In the genomic region with DNA sequence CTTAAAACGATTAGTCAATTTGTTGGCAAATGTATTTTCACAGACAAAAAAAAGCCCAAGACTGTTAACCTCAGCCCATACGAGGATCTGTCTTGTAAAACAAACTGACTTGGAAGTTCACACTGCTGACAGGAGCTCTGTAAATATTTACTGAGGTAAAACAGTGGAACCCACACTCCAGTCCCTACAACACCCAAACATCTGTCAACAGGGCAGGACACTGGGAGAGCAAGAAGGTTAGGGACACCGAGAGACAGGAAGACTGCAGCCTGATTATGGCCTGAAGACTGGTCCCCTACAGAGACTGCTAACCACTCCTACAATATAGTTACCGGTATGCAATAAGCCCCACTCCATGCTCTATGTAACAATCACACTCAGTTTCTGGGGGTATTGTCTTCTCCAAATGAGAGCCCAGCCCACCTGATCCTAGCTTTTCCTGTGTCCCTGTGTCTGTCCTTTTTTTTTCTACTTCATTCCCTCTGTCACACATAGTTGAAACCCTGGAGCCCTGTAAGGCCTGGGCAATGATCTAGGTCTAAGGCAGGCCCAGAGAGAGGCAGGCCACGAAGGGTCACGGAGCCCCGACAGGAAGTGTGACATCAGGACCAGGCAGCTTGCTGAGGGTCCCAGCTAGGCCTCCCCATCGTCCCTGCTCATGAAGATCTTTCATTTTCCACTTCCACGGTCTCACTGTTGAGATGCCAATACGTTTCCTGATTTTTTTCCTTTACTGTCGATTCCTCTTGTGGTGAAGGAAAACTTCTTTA, we compare ENCODE assay signal across 10 mouse cellular contexts. TPM values are rescaled to one million over a fixed set of nuclear protein-coding genes. Genes with fewer than 3 reads are reported as not detected.
DNase-seq lines count a peak whose midpoint lies in the region; ATAC-seq and TF ChIP-seq lines count a peak whose summit lies in the region.
"Had no signal": no experiment of that assay in that cellular context is flagged by ENCODE, and none has a peak within 500 bp of the region (broad histone marks: within the 10 kb centered on the region; RNA-seq: fewer than 3 reads in every experiment).

No protein-coding gene starts in this region.

- no peaks in the 10 kb centered on the region for H3K27me3 ChIP-seq in hindbrain, embryonic 16.5 days (replicated peaks; ENCODE audit: control insufficient read depth, insufficient read depth, low read length)
- no peaks in the 10 kb centered on the region for H3K27me3 ChIP-seq in hindbrain, embryonic 14.5 days (ENCODE audit: control insufficient read depth, insufficient read depth, low read length)
- H3K27me3 ChIP-seq in neural tube, embryonic 11.5 days (ENCODE audit: control insufficient read depth, insufficient read depth, low read length), result no peaks in the 10 kb centered on the region
- no peaks in the 10 kb centered on the region for H3K27me3 ChIP-seq in neural tube, embryonic 15.5 days (replicated peaks)
- H3K27me3 ChIP-seq in limb, embryonic 10.5 days (ENCODE audit: low read depth, poor library complexity, severe bottlenecking), result no peaks in the 10 kb centered on the region
- H3K27me3 ChIP-seq in stomach, postnatal 0 days (ENCODE audit: control insufficient read depth, insufficient read depth, low read length), result no peaks in the 10 kb centered on the region

- H3K4me1 ChIP-seq in hindbrain, embryonic 16.5 days (ENCODE audit: control insufficient read depth, insufficient read depth, low read depth, low read length), result no peaks in the 10 kb centered on the region
- no peaks in the 10 kb centered on the region for H3K4me1 ChIP-seq in hindbrain, embryonic 14.5 days (replicated peaks; ENCODE audit: control insufficient read depth, insufficient read depth, low read length)
- no peaks in the 10 kb centered on the region for H3K4me1 ChIP-seq in neural tube, embryonic 11.5 days (ENCODE audit: control insufficient read depth, insufficient read depth, low read length)
- H3K4me1 ChIP-seq in neural tube, embryonic 15.5 days, result 0 out of 2 replicates have a peak, but pooled peaks cover 4% of the 10 kb centered on the region
- peaks cover 18% of the 10 kb centered on the region for H3K4me1 ChIP-seq in limb, embryonic 10.5 days
- peaks cover 9% of the 10 kb centered on the region for H3K4me1 ChIP-seq in stomach, postnatal 0 days (replicated peaks; ENCODE audit: control insufficient read depth, insufficient read depth)

- H3K4me2 ChIP-seq in hindbrain, embryonic 16.5 days (ENCODE audit: low read length), result no peak overlapping the region
- no peak overlapping the region for H3K4me2 ChIP-seq in hindbrain, embryonic 14.5 days (replicated peaks)
- H3K4me2 ChIP-seq in neural tube, embryonic 11.5 days (ENCODE audit: low read depth), result no peak overlapping the region
- H3K4me2 ChIP-seq in neural tube, embryonic 15.5 days, result no peak overlapping the region
- H3K4me2 ChIP-seq in stomach, postnatal 0 days (replicated peaks; ENCODE audit: low read depth), result 0 out of 2 replicates have a peak overlapping the region, but pooled peaks have one; percentile 11
- H3K4me2 ChIP-seq: midbrain, embryonic 11.5 days had no signal

- ATAC-seq in hindbrain, embryonic 16.5 days, result no peak
- ATAC-seq in hindbrain, embryonic 14.5 days (ENCODE audit: low FRiP score), result no peak
- no peak for ATAC-seq in neural tube, embryonic 11.5 days (ENCODE audit: insufficient read depth, low FRiP score, low TSS enrichment)
- ATAC-seq in neural tube, embryonic 15.5 days (ENCODE audit: low FRiP score), result no peak
- ATAC-seq in stomach, postnatal 0 days (ENCODE audit: low FRiP score, low TSS enrichment), result no peak
- ATAC-seq in megakaryocyte, adult 5-6 weeks (ENCODE audit: poor library complexity, severe bottlenecking), result no peak

- H3K36me3 ChIP-seq in hindbrain, embryonic 16.5 days (ENCODE audit: control insufficient read depth, insufficient read depth, low read length), result no peaks in the 10 kb centered on the region
- no peaks in the 10 kb centered on the region for H3K36me3 ChIP-seq in hindbrain, embryonic 14.5 days (replicated peaks; ENCODE audit: control insufficient read depth, insufficient read depth)
- H3K36me3 ChIP-seq in neural tube, embryonic 11.5 days (ENCODE audit: control insufficient read depth, insufficient read depth, low read length), result no peaks in the 10 kb centered on the region
- H3K36me3 ChIP-seq in neural tube, embryonic 15.5 days, result no peaks in the 10 kb centered on the region
- no peaks in the 10 kb centered on the region for H3K36me3 ChIP-seq in limb, embryonic 10.5 days
- no peaks in the 10 kb centered on the region; the same call in 1 of the 2 replicates for H3K36me3 ChIP-seq in stomach, postnatal 0 days (ENCODE audit: control insufficient read depth, insufficient read depth, low read length)

- DNase-seq in hindbrain, embryonic 14.5 days (ENCODE audit: low spot score), result no peak
- no peak for DNase-seq in neural tube, embryonic 11.5 days (ENCODE audit: low spot score)
- no peak for DNase-seq in limb, embryonic 10.5 days (ENCODE audit: low spot score)
- no peak for DNase-seq in stomach, postnatal 0 days (ENCODE audit: low spot score)
- DNase-seq: cerebellum, postnatal 36 days; right cerebral cortex, postnatal 25 days had no signal

- H3K9me3 ChIP-seq in hindbrain, embryonic 16.5 days (ENCODE audit: control insufficient read depth, low read length), result no peaks in the 10 kb centered on the region
- no peaks in the 10 kb centered on the region for H3K9me3 ChIP-seq in hindbrain, embryonic 14.5 days (ENCODE audit: control insufficient read depth, low read length)
- no peaks in the 10 kb centered on the region for H3K9me3 ChIP-seq in neural tube, embryonic 11.5 days (ENCODE audit: control insufficient read depth, low read length)
- H3K9me3 ChIP-seq in neural tube, embryonic 15.5 days (replicated peaks), result no peaks in the 10 kb centered on the region
- H3K9me3 ChIP-seq in limb, embryonic 10.5 days (replicated peaks), result no peaks in the 10 kb centered on the region
- H3K9me3 ChIP-seq in stomach, postnatal 0 days (ENCODE audit: control insufficient read depth, low read length), result no peaks in the 10 kb centered on the region

- peak overlapping the region; percentile 35; the same call in 1 of the 2 replicates for H3K27ac ChIP-seq in hindbrain, embryonic 16.5 days (ENCODE audit: low read depth, low read length)
- no peak overlapping the region for H3K27ac ChIP-seq in hindbrain, embryonic 14.5 days
- H3K27ac ChIP-seq in neural tube, embryonic 11.5 days (ENCODE audit: low read depth, low read length), result peak overlapping the region; percentile 7; the same call in 1 of the 2 replicates
- H3K27ac ChIP-seq in neural tube, embryonic 15.5 days (replicated peaks), result no peak overlapping the region
- peak overlapping the region; percentile 79; the same call in 1 of the 2 replicates for H3K27ac ChIP-seq in limb, embryonic 10.5 days
- H3K27ac ChIP-seq in stomach, postnatal 0 days (replicated peaks), result peak overlapping the region; percentile 79

- TF ChIP-seq EP300 in stomach, postnatal 0 days (optimal IDR thresholded peaks at IDR 0.05), result no peak

- H3K9ac ChIP-seq in hindbrain, embryonic 16.5 days (ENCODE audit: low read depth, low read length), result no peak overlapping the region
- H3K9ac ChIP-seq in hindbrain, embryonic 14.5 days, result no peak overlapping the region
- no peak overlapping the region for H3K9ac ChIP-seq in neural tube, embryonic 11.5 days (ENCODE audit: low read length)
- H3K9ac ChIP-seq in neural tube, embryonic 15.5 days (replicated peaks), result no peak overlapping the region
- H3K9ac ChIP-seq in stomach, postnatal 0 days (ENCODE audit: low read length), result no peak overlapping the region

- no peak overlapping the region for H3K4me3 ChIP-seq in hindbrain, embryonic 16.5 days (ENCODE audit: low read length)
- H3K4me3 ChIP-seq in hindbrain, embryonic 14.5 days (replicated peaks; ENCODE audit: low read length), result no peak overlapping the region
- no peak overlapping the region for H3K4me3 ChIP-seq in neural tube, embryonic 11.5 days (ENCODE audit: low read depth, low read length)
- H3K4me3 ChIP-seq in neural tube, embryonic 15.5 days (replicated peaks), result no peak overlapping the region
- no peak overlapping the region for H3K4me3 ChIP-seq in limb, embryonic 10.5 days
- H3K4me3 ChIP-seq in stomach, postnatal 0 days (ENCODE audit: low read depth, low read length), result no peak overlapping the region

- TF ChIP-seq CTCF in stomach, postnatal 0 days (IDR thresholded peaks at IDR 0.05; ENCODE audit: low read depth), result no peak

- WGBS in hindbrain, embryonic 16.5 days, result 74% methylated on average over 11 of the region's 11 CpGs
- WGBS in hindbrain, embryonic 14.5 days, result 79% methylated on average over 11 of the region's 11 CpGs
- 67% methylated on average over 11 of the region's 11 CpGs for WGBS in neural tube, embryonic 11.5 days
- 65% methylated on average over 11 of the region's 11 CpGs for WGBS in neural tube, embryonic 15.5 days
- 44% methylated on average over 11 of the region's 11 CpGs for WGBS in limb, embryonic 10.5 days
- WGBS in stomach, postnatal 0 days, result 27% methylated on average over 11 of the region's 11 CpGs

RNA-seq across cellular contexts. Expression of a gene that starts 17.3 kb away (rescaled TPM):
- polyA plus RNA-seq in hindbrain, embryonic 16.5 days (2015; fragmentation: Nextera tagmentation; extraction: Ambion mirVana), result 13.4 and 14.9 TPM in 2 replicates
- polyA plus RNA-seq in hindbrain, embryonic 14.5 days (2014; fragmentation: Nextera tagmentation; extraction: Ambion mirVana), result 15.4 and 16.2 TPM in 2 replicates
- 4.2 and 5.4 TPM in 2 replicates for polyA plus RNA-seq in neural tube, embryonic 11.5 days (2014; fragmentation: Nextera tagmentation; extraction: Ambion mirVana)
- polyA plus RNA-seq in neural tube, embryonic 15.5 days (2015; fragmentation: Nextera tagmentation; extraction: Ambion mirVana), result 9.7 and 10.8 TPM in 2 replicates
- 3.2 and 4.0 TPM in 2 replicates for polyA plus RNA-seq in limb, embryonic 10.5 days (2016; fragmentation: Nextera tagmentation; extraction: Ambion mirVana)
- polyA plus RNA-seq in stomach, postnatal 0 days (2015; fragmentation: Nextera tagmentation; extraction: Ambion mirVana), result 6.4 and 7.3 TPM in 2 replicates
- 0.23 and 0.31 TPM in 2 replicates for total RNA-seq in megakaryocyte, adult 5-6 weeks (2015)
- total RNA-seq in megakaryocyte, adult 5-6 weeks (2017), result 0.22 and 0.57 TPM in 2 replicates

Comparison
In these comparisons a context has a peak if more than half of its experiments do, and no peak if none do; other contexts are left out.
1. H3K27ac ChIP-seq: peak in hindbrain, embryonic 16.5 days (single experiment), neural tube, embryonic 11.5 days (single experiment), limb, embryonic 10.5 days (single experiment) and stomach, postnatal 0 days (single experiment); none in hindbrain, embryonic 14.5 days (single experiment) and neural tube, embryonic 15.5 days (single experiment).